Mouse (Mus musculus) Patski (cell line): Measurements from ENCODE around the gene Snx3. TPM values are rescaled to one million over a fixed set of nuclear protein-coding genes. Genes with fewer than 3 reads are reported as not detected.

Experiments
- ATAC-seq: fragments of 100-300 bp; one replicate; pipeline ENCODE4 v1.8.0; 2021
- CTCF ChIA-PET: fragments of 350-600 bp; sonication (Branson Sonifier 250); formaldehyde crosslinking; loops from one replicate; lab custom pipeline; 2022; ENCODE audit warnings: inconsistent platforms; lab: Charles Lee
- POLR2A ChIA-PET: fragments of 350-600 bp; sonication (Branson Sonifier 250); formaldehyde crosslinking; loops from one replicate; lab custom pipeline; 2022; ENCODE audit warnings: antibody characterized with exemption, inconsistent platforms; lab: Charles Lee
- DNase-seq: peaks from one replicate; pipeline ENCODE4 v3.0.0-alpha.2; 2011; ENCODE audit warnings: low read depth, low spot score
- H3K27me3 ChIP-seq: fragments of 371-371 bp; one replicate; pipeline ENCODE4 v1.5.1; 2021
- CTCF ChIP-seq: fragments of 100-300 bp; IDR thresholded peaks from one replicate; pipeline ENCODE4 v1.5.1; 2021
- in situ Hi-C: fragments of 300-500 bp; cut with MboI; formaldehyde crosslinking; loops from 3 replicates; pipeline ENCODE4 v1.11.1; 2018; ENCODE audit warnings: low pct_unique_long_range_greater_than_20kb, mixed read lengths
- polyA plus RNA-seq: library from polyadenylated mRNA; unstranded; gene quantifications from one replicate; pipeline ENCODE4 v1.2.3, GENCODE M21; 2021

The Snx3 gene
- polyA plus RNA-seq, result 279 TPM

DNA sequence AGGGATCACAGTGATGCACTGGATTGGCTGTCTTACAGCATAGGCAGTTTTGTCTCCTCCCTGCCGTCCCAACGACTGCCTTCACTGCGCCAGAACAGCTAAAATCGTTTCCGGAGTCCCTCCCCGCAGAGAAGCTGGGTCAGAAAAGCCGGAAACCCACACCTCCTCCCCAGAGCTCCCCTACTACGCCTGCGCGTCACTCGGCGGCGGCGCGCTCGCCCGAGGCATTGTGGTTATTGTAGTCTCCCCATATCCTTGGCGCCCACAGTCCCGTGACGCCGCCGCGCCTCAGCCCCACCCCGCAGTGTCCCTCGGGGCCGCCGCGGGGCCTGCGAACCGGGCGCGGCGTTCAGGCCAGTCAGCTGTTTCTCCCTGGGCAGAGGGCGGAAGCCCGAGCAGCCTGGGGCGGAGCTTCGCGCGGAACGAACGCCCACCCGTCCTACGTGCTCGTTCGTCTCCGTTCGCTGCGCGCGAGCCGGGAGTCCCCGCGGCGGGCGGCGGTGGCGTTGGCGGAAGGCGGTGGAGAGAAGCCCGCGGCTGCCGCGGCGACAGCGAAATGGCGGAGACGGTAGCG is at the start of gene Snx3:
Snx3 (plus strand) TSS at position 256 of the 574 bp plus-strand sequence.
- TF ChIP-seq CTCF, result no peak
- H3K27me3 ChIP-seq, result no peaks in the 10 kb centered on the region
- CTCF ChIA-PET, result interaction anchor here (0.9 to 1.5 kb wide), 2 partner anchors 20 to 132 kb away, joined by 3 to 5 read pairs; no protein-coding TSS in a partner anchor
- ATAC-seq (peak; percentile 98), DNase-seq (peak; percentile 83)
- POLR2A ChIA-PET, result interaction anchor here (0.7 to 2.3 kb wide), 2 partner anchors 19 to 23 kb away, joined by 4 to 11 read pairs; partner anchors contain the start of gene Afg1l
- in situ Hi-C loops, result no loop called here

- H3K27me3 ChIP-seq, result no peaks in the 10 kb centered on the region
- no peak for TF ChIP-seq CTCF
- ATAC-seq, result no peak
- ChIA-PET POLR2A (no interaction called here), CTCF (interaction anchor here (0.9 to 1.7 kb wide), 3 partner anchors 14 to 25 kb away, joined by 3 to 5 read pairs (median 3); partner anchors contain the start of gene Afg1l)
- in situ Hi-C loops, result no loop called here
- DNase-seq, result no peak
Measured at GRCm38 (mm10) chr10:42454266-42454665, 47.6 kb upstream of the Snx3 start.

DNA sequence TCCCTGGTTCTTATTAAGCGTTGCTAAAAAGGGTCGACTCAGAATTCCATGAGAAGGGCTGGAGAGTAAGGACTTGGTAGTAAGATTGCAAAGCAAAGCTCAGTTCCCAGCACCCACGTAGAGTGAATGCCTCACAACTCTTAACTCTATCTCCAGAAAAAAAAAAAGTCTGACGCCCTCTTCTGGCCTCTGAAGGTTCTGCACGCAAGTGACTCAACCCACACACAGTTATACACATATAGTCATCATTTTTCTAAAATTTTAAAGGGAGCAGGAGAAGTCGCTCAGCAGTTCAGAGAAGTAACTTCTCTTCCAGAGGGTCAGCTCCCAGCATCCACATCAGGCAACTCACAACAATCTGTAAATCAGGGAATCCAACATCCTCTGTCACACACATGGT is 47.1 kb upstream of the Snx3 start:
- ChIA-PET POLR2A (no interaction called here), CTCF (interaction anchor here (0.9 to 1.7 kb wide), 3 partner anchors 15 to 25 kb away, joined by 3 to 5 read pairs (median 3); partner anchors contain the start of gene Afg1l)
- H3K27me3 ChIP-seq, result no peaks in the 10 kb centered on the region
- no peak for TF ChIP-seq CTCF
- in situ Hi-C loops, result no loop called here
- DNase-seq, result no peak
- ATAC-seq, result no peak

- DNase-seq (no peak), ATAC-seq (no peak)
- TF ChIP-seq CTCF, result no peak
- in situ Hi-C loops, result no loop called here
- CTCF ChIA-PET, result no interaction called here
- POLR2A ChIA-PET, result no interaction called here
- H3K27me3 ChIP-seq, result no peaks in the 10 kb centered on the region
Measured at GRCm38 (mm10) chr10:42455981-42456380, 45.8 kb upstream of the Snx3 start.

DNA sequence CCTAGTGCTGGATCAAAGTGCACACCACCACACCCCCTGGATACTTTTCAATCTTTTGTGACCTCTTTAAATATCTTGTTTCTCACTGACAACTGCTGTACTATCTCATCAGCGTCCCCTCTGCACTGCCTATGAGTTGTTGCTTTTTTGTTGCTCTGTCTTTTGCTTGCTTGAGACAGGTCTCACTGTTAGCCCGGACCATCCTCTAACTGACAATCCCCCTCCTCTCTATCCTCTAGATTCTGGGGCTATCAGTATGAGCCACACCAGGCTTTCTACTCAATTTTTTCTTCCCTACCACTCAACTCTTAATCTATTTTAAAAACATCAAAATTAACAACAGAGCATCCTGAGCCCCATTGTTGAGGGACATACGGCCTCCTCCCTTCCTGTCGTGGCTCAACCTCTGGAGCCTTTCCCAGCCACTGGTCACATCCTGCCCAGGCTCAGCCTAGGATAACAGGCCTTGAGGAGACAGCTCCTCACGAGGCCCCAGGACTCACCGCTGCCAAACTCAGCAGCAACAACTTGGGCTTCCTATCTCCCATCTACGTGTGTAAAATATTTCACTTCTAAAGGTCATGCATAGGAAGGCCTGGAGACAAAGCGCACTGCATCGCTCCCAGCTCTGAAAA is 44.2 kb upstream of the Snx3 start:
- ChIA-PET POLR2A (no interaction called here), CTCF (no interaction called here)
- in situ Hi-C loops, result no loop called here
- no peak for DNase-seq
- no peak for ATAC-seq
- no peaks in the 10 kb centered on the region for H3K27me3 ChIP-seq
- TF ChIP-seq CTCF, result no peak

GRCm38 (mm10) chr10:42464224-42464623 is 37.6 kb upstream of the Snx3 start:
- H3K27me3 ChIP-seq, result no peaks in the 10 kb centered on the region
- no peak for DNase-seq
- in situ Hi-C loops, result no loop called here
- no peak for ATAC-seq
- CTCF ChIA-PET, result no interaction called here
- no peak for TF ChIP-seq CTCF
- POLR2A ChIA-PET, result no interaction called here

DNA sequence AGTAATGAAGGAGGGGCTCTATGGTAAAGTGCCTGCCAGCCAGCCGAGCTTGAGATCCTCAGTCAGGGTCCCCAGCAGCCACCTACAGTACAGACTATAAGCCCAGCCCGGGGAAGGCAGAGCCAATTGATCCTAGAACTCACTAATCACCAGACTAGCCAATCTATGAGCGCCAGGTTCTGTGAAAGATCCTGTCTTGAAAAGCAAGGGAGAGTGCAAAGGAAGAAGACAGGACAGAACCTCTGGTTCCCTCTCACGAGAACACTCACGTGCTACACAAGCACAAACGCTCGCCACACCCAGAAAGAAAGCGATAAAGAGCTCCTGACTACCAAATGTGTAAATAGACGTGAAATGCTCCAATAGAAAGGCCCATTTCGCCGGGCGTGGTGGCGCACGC is 37.0 kb upstream of the Snx3 start:
- POLR2A ChIA-PET, result no interaction called here
- no peak for DNase-seq
- ATAC-seq, result no peak
- no peaks in the 10 kb centered on the region for H3K27me3 ChIP-seq
- TF ChIP-seq CTCF, result no peak
- in situ Hi-C loops, result no loop called here
- CTCF ChIA-PET, result no interaction called here

DNA sequence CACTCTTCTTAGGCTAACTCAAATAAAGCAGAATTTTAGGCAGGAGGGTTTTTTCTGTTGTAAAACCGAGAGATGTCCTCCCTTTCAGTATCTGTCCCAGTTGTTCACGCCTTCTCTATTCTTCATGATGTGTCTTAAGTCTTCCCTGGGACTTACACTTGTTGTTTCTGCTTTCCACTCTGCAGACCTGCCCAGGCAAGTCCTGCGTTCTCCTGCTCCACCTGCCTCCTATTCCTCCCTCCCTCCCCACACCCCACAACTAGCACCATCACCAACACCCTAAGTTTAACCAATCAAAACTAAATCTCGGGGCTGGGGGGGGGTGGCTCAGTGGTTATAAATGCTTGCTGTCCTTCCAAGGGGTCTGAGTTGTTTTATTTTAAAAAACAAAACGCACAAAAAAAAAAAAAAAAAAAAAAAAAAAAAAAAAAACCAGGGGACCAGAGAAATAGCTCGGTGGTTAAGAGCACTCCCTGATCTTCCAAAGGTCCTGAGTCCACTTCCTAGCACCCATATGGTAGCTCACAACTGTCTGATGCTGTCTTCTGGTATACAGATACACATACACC is 26.8 kb upstream of the Snx3 start:
- ChIA-PET CTCF (no interaction called here), POLR2A (no interaction called here)
- no peak for ATAC-seq
- DNase-seq, result no peak
- no peak for TF ChIP-seq CTCF
- in situ Hi-C loops, result no loop called here
- H3K27me3 ChIP-seq, result no peaks in the 10 kb centered on the region

DNA sequence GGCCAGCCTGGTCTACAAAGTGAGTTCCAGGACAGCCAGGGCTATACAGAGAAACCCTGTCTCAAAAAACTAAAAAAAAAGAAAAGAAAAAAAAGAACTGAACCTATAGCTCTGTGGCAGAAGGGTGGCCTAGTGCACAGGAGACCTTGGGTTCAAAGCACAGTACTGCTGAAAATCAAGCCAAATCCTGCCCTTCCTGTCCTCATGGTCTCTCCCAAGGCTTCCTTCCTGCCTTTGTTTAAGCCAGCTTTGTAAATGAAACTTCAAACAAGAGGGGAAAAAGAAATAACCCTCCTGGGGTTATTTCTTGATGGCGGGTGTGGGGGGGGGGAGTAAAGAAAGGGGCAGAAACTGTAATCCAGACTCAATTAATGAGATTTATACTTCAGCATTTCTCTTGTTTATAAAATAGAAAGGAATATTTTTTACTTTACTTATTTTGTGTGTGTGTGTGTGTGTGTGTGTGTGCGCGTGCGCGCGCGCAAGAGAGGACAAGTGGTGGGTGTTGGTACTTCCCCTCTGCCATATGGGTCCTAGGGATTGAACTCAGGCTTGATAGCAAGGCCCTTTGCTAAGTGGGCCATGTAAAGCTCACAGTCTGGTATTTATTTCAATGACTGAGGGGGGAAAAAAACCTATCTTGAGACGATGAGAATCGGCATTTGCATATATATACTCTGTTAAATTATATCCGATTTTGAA is 24.9 kb upstream of the Snx3 start:
- TF ChIP-seq CTCF, result no peak
- DNase-seq (no peak), ATAC-seq (no peak)
- no peaks in the 10 kb centered on the region for H3K27me3 ChIP-seq
- CTCF ChIA-PET, result no interaction called here
- POLR2A ChIA-PET, result interaction anchor here (0.6 to 0.8 kb wide), 3 partner anchors 49 to 572 kb away, joined by 3 to 8 read pairs (median 5); no protein-coding TSS in a partner anchor
- in situ Hi-C loops, result no loop called here

DNA sequence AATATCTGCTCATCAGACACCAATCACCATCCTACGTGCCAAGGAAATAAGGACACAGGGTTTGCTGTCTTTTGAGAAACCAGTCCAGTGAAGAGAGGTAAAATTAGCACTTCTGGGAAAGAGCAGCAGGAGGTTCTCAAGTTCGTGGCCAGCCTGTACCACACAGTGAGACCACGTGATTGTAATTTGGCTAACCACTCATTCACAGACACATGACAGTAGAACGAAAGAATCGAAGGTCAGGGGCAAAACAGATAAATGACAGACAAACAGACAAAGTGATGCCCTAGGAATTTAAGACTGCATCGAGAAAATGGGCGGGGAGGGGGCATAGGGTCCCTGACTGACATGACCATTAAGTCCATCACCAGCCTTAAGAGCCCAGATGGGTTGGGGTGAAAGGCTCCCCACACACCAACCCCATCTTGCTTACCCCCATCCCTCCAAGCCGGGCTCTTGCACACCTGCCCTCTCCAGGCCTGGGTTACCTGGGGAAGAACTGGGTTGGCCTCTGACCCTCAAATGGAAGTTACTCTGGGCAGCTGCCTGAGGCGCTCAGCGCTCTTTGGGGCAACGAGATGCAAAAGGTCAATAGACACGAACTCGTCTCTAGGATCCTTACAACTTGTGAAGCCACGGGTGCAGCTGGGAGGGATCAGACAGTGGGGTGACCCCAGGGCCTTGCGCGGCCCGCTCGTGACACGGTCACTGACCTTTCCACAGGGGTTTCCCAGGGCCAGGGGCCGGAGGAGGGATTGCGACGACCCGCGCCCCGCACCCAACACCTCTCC is 24.1 kb upstream of the Snx3 start:
- no peaks in the 10 kb centered on the region for H3K27me3 ChIP-seq
- in situ Hi-C loops, result no loop called here
- ChIA-PET POLR2A (interaction anchor here (0.5 to 2.1 kb wide), 3 partner anchors 24 to 56 kb away, joined by 3 to 11 read pairs (median 8); partner anchors contain the start of gene Snx3), CTCF (interaction anchor here (1.2 kb wide), 1 partner anchor 23 kb away, joined by 3 read pairs; no protein-coding TSS in a partner anchor)
- TF ChIP-seq CTCF, result no peak
- DNase-seq (no peak), ATAC-seq (peak; percentile 48)
